Mouse (Mus musculus) midbrain, embryonic 16.5 days (tissue): ENCODE data around the gene Olfr287. TPM values are rescaled to one million over a fixed set of nuclear protein-coding genes. Genes with fewer than 3 reads are reported as not detected.

Source experiments
- ATAC-seq: fragments of 200-750 bp; cut with Nextera tagmentation; 2 replicates; pipeline ENCODE4 v1.8.0; 2017; ENCODE audit warnings: moderate TSS enrichment
- H3K27ac ChIP-seq: fragments of 300-500 bp; sonication (generic); 2 replicates; pipeline ENCODE4 v1.5.1; 2014; ENCODE audit warnings: mild to moderate bottlenecking, low read length, mixed read lengths
- H3K27me3 ChIP-seq: fragments of 300-500 bp; sonication (generic); 2 replicates; pipeline ENCODE4 v1.6.1; 2014; ENCODE audit warnings: low read depth, low read length, mixed read lengths; ENCODE audit not compliant: control insufficient read depth, insufficient read depth
- H3K36me3 ChIP-seq: fragments of 300-500 bp; sonication (generic); 2 replicates; pipeline ENCODE4 v1.6.1; 2014; ENCODE audit warnings: mild to moderate bottlenecking, low read length, moderate library complexity, mixed read lengths; ENCODE audit not compliant: control insufficient read depth, insufficient read depth
- H3K4me1 ChIP-seq: fragments of 300-500 bp; sonication (generic); 2 replicates; pipeline ENCODE4 v1.6.1; 2014; ENCODE audit warnings: mild to moderate bottlenecking, low read length, mixed read lengths; ENCODE audit not compliant: control insufficient read depth, insufficient read depth
- H3K4me2 ChIP-seq: fragments of 300-500 bp; sonication (generic); 2 replicates; pipeline ENCODE4 v1.6.1; 2014; ENCODE audit warnings: mild to moderate bottlenecking, low read length, mixed read lengths
- H3K4me3 ChIP-seq: fragments of 300-500 bp; sonication (generic); 2 replicates; pipeline ENCODE4 v1.5.1; 2014; ENCODE audit warnings: low read depth, mild to moderate bottlenecking, low read length, moderate library complexity, mixed read lengths
- H3K9ac ChIP-seq: fragments of 300-500 bp; sonication (generic); 2 replicates; pipeline ENCODE4 v1.6.1; 2014; ENCODE audit warnings: low read depth, low read length, mixed read lengths
- H3K9me3 ChIP-seq: fragments of 300-500 bp; sonication (generic); replicated peaks from 2 replicates; pipeline ENCODE4 v1.6.1; 2014; ENCODE audit warnings: mild to moderate bottlenecking, low read length, mixed read lengths; ENCODE audit not compliant: control insufficient read depth, poor library complexity, severe bottlenecking
- WGBS: fragments of 180-500 bp; shearing (Covaris S2); extraction: QIAGEN DNeasy Blood & Tissue Kit; methylation state at CpG from one replicate; pipeline ENCODE4 v1.1.7; 2014; 5-methylcytosine and 5-hydroxymethylcytosine counted together
- polyA plus RNA-seq: library from polyadenylated mRNA; unstranded; fragments of >200 nt; fragmentation: Nextera tagmentation; extraction: Ambion mirVana; gene quantifications from 2 replicates; pipeline ENCODE4 v1.2.1, GENCODE M21; 2015

Olfr287 gene
- polyA plus RNA-seq, 1 experiment from 2014 or later, result 0.20 TPM

DNA sequence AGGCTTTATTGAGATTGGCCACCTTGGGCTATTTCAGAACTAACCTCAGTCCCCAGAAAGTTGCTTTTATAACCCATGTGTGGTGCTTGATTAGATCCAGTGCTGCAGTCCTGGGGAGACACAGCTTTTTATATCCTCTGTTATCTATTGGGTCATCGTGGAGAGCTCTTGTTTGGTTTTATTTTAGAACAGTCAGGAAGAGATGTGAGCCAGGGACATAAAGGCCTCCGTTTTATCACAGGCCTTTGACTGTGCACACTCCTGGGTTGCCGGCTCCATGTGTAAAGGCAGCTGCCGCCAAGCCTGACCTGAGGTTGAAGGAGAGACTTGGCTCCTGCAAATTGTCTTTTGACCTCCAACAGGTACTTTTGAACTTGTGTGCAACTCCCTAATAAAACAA, 58.3 kb downstream of the Olfr287 start:
- Histone ChIP-seq H3K9me3 (no peaks in the 10 kb centered on the region), H3K27me3 (peaks cover 3% of the 10 kb centered on the region; the same call in 1 of the 2 replicates), H3K4me1 (peaks cover 7% of the 10 kb centered on the region; the same call in 1 of the 2 replicates), H3K4me2 (no peak overlapping the region), H3K27ac (no peak overlapping the region), H3K36me3 (no peaks in the 10 kb centered on the region), H3K9ac (no peak overlapping the region), H3K4me3 (no peak overlapping the region)
- no peak for ATAC-seq
- WGBS, result 73% methylated on average over 4 of the region's 4 CpGs

DNA sequence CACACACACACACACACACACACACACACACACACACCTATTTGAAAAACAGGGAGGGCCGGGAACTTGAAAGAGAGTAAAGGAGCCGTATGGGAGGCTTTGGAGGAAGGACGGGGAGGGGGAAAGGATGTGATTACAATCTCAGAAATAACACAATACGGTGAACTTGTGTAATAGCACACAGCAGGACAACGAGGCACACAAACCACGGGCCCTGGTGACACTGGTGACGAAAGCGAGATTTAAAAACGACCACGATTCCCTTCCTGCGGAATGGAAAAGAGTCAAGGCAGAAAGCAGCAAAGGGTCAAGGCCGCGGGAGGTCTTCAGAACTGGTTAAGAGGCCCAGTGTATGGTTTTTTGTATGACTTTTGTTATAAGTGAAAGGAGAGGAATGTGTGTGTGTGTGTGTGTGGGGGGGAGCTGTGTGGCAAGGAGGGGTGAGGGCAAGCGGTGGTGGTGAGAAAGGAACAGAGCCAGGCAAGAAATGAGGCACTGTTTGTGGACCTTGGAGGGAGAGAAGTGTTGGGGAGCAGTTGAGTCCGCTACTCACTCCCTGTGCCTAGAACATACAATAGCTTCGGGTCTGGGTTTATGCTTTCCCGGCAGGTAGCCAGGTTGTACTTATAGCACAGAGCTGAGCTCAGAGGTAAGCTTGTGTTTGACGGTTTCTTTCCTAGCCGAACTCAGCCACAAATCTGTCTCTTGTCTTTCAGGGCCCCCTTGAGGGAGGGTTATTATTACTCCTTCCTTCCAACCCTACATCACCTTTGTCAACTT, 59.6 kb downstream of the Olfr287 start:
- no peaks in the 10 kb centered on the region for H3K4me1 ChIP-seq
- H3K9me3 ChIP-seq, result no peaks in the 10 kb centered on the region
- WGBS, result 51% methylated on average over 19 of the region's 19 CpGs
- H3K4me2 ChIP-seq, result no peak overlapping the region
- no peak overlapping the region for H3K9ac ChIP-seq
- no peaks in the 10 kb centered on the region for H3K36me3 ChIP-seq
- peaks cover 3% of the 10 kb centered on the region; the same call in 1 of the 2 replicates for H3K27me3 ChIP-seq
- ATAC-seq, result no peak
- H3K27ac ChIP-seq, result no peak overlapping the region
- H3K4me3 ChIP-seq, result no peak overlapping the region

DNA sequence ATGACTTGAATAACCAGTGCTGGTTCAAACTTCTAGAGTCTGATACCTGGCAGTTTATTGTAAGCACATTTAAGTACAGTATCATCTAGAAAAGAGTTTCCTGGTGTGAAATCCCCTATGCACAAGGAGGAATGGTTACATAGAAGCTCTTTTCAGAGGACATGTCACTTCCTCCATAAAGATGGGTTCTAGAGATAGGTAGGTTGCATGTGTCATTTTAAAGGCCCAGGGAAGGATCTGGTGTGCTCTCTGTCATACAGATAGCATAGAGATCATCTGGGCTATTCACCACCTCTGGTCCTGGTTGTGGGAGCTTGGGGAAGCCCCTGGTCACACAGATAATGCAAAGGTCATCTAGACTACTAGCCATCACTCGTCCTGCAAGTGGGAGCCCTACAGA, 63.6 kb downstream of the Olfr287 start:
- Histone ChIP-seq H3K27me3 (no peaks in the 10 kb centered on the region), H3K4me3 (no peak overlapping the region), H3K36me3 (no peaks in the 10 kb centered on the region), H3K4me2 (no peak overlapping the region), H3K9ac (no peak overlapping the region), H3K4me1 (no peaks in the 10 kb centered on the region), H3K27ac (no peak overlapping the region), H3K9me3 (no peaks in the 10 kb centered on the region)
- 87% methylated on average over 1 of the region's 1 CpGs for WGBS
- ATAC-seq, result no peak

Other genes with a start within 250 kb of the Olfr287 start
- 22.6 and 34.8 TPM in 2 replicates for gene Col2a1, start 216.4 kb downstream of the Olfr287 start, polyA plus RNA-seq
- 93.9 and 102 TPM in 2 replicates for gene Pfkm, start 128.5 kb downstream of the Olfr287 start, polyA plus RNA-seq
- 20.8 and 25.3 TPM in 2 replicates for gene Senp1, start 127.3 kb downstream of the Olfr287 start, polyA plus RNA-seq
- 60.2 and 63.5 TPM in 2 replicates for gene Asb8, start 55.4 kb downstream of the Olfr287 start, polyA plus RNA-seq
- gene Ccdc184, start 53.9 kb downstream of the Olfr287 start, polyA plus RNA-seq, result 118 and 146 TPM in 2 replicates
- gene Olfr288, start 25.5 kb downstream of the Olfr287 start, polyA plus RNA-seq, result not detected in 2 replicates
- gene Gm44579, start 79 bp downstream of the Olfr287 start, polyA plus RNA-seq, result not detected in 2 replicates
- not detected in 2 replicates for gene Olfr286, start 13.4 kb upstream of the Olfr287 start, polyA plus RNA-seq
- not detected in 2 replicates for gene H1fnt, start 36.2 kb upstream of the Olfr287 start, polyA plus RNA-seq
- gene Zfp641, start 75.1 kb upstream of the Olfr287 start, polyA plus RNA-seq, result 13.3 and 14.4 TPM in 2 replicates
- not detected in 2 replicates for gene Olfr285, start 96.3 kb upstream of the Olfr287 start, polyA plus RNA-seq
- gene Olfr284, start 119.9 kb upstream of the Olfr287 start, polyA plus RNA-seq, result not detected in 2 replicates
- not detected in 2 replicates for gene Olfr283, start 159.9 kb upstream of the Olfr287 start, polyA plus RNA-seq
- gene Olfr282, start 210.2 kb upstream of the Olfr287 start, polyA plus RNA-seq, result not detected in 2 replicates
- gene Olfr281, start 231.5 kb upstream of the Olfr287 start, polyA plus RNA-seq, result not detected in 2 replicates
- not detected in 2 replicates for gene OR5BS1P, start 248.8 kb upstream of the Olfr287 start, polyA plus RNA-seq